Mouse (Mus musculus): Measurements from ENCODE around the gene Gm2663. TPM values are rescaled to one million over a fixed set of nuclear protein-coding genes. Genes with fewer than 3 reads are reported as not detected.

Gm2663 gene
- not detected in 2 replicates for polyA plus RNA-seq (2015; fragmentation: Nextera tagmentation; extraction: Ambion mirVana)

GRCm38 (mm10) chr6:40999379-40999778, at the start of gene Gm2663:
Gm2663 (minus strand) TSS chr6:40999479.

DNA sequence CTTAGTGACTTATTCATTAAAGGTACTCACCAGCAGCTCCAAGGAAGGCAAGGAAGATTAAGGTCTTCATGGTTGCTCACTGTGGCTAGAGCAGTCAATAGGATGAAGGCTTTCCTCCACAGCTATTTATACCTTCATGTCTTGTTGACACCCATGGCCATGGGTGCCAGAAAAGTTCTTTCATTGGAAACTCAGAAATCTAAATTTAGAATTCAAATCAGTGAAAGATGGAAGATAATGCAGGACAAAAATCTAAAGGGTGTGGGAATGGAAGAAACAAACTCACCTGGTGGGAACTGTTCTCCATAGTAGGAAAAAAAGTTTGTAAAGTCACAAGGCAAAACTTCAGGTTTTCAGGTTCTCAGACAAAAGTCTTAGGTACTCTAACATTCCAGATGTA, 36.1 kb upstream of the Gm2663 start, which contains the start of gene 2210010C04Rik:
TSS of gene 2210010C04Rik (minus strand) at position 101 of the 400 bp plus-strand sequence.

GRCm38 (mm10) chr6:40964454-40964853, 34.8 kb downstream of the Gm2663 start, which contains the start of gene 1810009J06Rik:
1810009J06Rik (plus strand) TSS chr6:40964754.

GRCm38 (mm10) chr6:40951770-40952169, 47.5 kb downstream of the Gm2663 start, which contains the start of gene Gm4744:
Gm4744 (minus strand) TSS chr6:40951870.

Other genes with a start within 250 kb of the Gm2663 start
- gene Moxd2, start 112.0 kb downstream of the Gm2663 start, polyA plus RNA-seq (2015; fragmentation: Nextera tagmentation; extraction: Ambion mirVana): not detected in 2 replicates
- gene Prss58, start 99.1 kb downstream of the Gm2663 start, polyA plus RNA-seq (2015; fragmentation: Nextera tagmentation; extraction: Ambion mirVana): not detected in 2 replicates
- gene 1700074P13Rik, start 58.9 kb downstream of the Gm2663 start, polyA plus RNA-seq (2015; fragmentation: Nextera tagmentation; extraction: Ambion mirVana): not detected in 2 replicates
- gene Gm4744, start 47.6 kb downstream of the Gm2663 start, polyA plus RNA-seq (2015; fragmentation: Nextera tagmentation; extraction: Ambion mirVana): not detected in 2 replicates
- not detected in 2 replicates for gene 1810009J06Rik, start 34.7 kb downstream of the Gm2663 start, polyA plus RNA-seq (2015; fragmentation: Nextera tagmentation; extraction: Ambion mirVana)
- not detected in 2 replicates for gene 2210010C04Rik, start 36.0 kb upstream of the Gm2663 start, polyA plus RNA-seq (2015; fragmentation: Nextera tagmentation; extraction: Ambion mirVana)

All from urinary bladder, postnatal 0 days (tissue).